ENCODE assay signal across 8 mouse cellular contexts in the genomic region with DNA sequence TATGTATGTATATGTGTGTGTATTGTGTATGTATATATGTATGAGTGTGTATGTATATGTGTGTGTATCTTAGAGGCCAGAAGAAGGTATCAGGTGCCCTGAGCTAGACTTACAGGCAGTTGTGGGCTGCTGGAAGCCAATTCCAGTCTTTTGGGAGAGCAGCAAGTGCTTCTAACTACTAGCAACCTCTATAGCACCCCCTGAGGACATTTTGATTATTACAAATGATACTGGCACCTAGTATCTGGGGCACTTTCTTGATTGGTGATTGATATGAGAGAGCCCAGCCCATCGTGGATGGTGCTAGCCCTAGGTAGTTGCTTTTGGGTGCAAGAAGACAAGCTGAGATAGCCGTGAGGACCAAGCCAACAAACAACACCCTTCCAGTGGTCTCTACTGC.
A peak's percentile ranks its signal among the peaks of the same experiment; 100 is the strongest.
DNase-seq lines count a peak whose midpoint lies in the region; ATAC-seq and TF ChIP-seq lines count a peak whose summit lies in the region.
"Had no signal": no experiment of that assay in that cellular context is flagged by ENCODE, and none has a peak within 500 bp of the region (broad histone marks: within the 10 kb centered on the region; RNA-seq: fewer than 3 reads in every experiment).

No protein-coding gene starts in this region.

- WGBS in heart, postnatal 0 days, result 59% methylated on average over 2 of the region's 2 CpGs
- WGBS in midbrain, postnatal 0 days, result 61% methylated on average over 2 of the region's 2 CpGs
- WGBS in midbrain, embryonic 15.5 days, result 64% methylated on average over 2 of the region's 2 CpGs

- no peak overlapping the region for H3K9ac ChIP-seq in heart, postnatal 0 days (replicated peaks; ENCODE audit: low read depth, low read length)
- H3K9ac ChIP-seq in midbrain, postnatal 0 days (replicated peaks; ENCODE audit: low read length, poor library complexity, severe bottlenecking), result no peak overlapping the region
- no peak overlapping the region for H3K9ac ChIP-seq in midbrain, embryonic 15.5 days

- ATAC-seq in heart, postnatal 0 days (ENCODE audit: insufficient read depth, low read depth), result no peak
- no peak for ATAC-seq in midbrain, postnatal 0 days (ENCODE audit: low FRiP score)
- ATAC-seq in midbrain, embryonic 15.5 days (replicated peaks), result no peak

- H3K9me3 ChIP-seq in heart, postnatal 0 days (replicated peaks; ENCODE audit: control insufficient read depth, low read length), result no peaks in the 10 kb centered on the region
- no peaks in the 10 kb centered on the region for H3K9me3 ChIP-seq in midbrain, postnatal 0 days (ENCODE audit: low read length)
- no peaks in the 10 kb centered on the region for H3K9me3 ChIP-seq in midbrain, embryonic 15.5 days

- peaks cover 67% of the 10 kb centered on the region for H3K36me3 ChIP-seq in heart, postnatal 0 days (replicated peaks; ENCODE audit: control insufficient read depth, insufficient read depth, low read length)
- no peaks in the 10 kb centered on the region for H3K36me3 ChIP-seq in midbrain, postnatal 0 days (ENCODE audit: insufficient read depth, low read length)
- H3K36me3 ChIP-seq in midbrain, embryonic 15.5 days (replicated peaks), result no peaks in the 10 kb centered on the region
- no peaks in the 10 kb centered on the region for H3K36me3 ChIP-seq in splenic B cell, adult 2 months (ENCODE audit: control insufficient read depth, insufficient read depth, low read length, poor library complexity, severe bottlenecking)

- H3K4me2 ChIP-seq in heart, postnatal 0 days (ENCODE audit: low read depth, low read length), result no peak overlapping the region
- H3K4me2 ChIP-seq in midbrain, postnatal 0 days (ENCODE audit: low read depth, low read length, poor library complexity, severe bottlenecking), result no peak overlapping the region
- H3K4me2 ChIP-seq in midbrain, embryonic 15.5 days, result no peak overlapping the region

- H3K4me1 ChIP-seq in heart, postnatal 0 days (ENCODE audit: control insufficient read depth, insufficient read depth), result peaks cover 61% of the 10 kb centered on the region
- H3K4me1 ChIP-seq in midbrain, postnatal 0 days (ENCODE audit: insufficient read depth, low read length), result no peaks in the 10 kb centered on the region
- no peaks in the 10 kb centered on the region for H3K4me1 ChIP-seq in midbrain, embryonic 15.5 days

- H3K27ac ChIP-seq in heart, postnatal 0 days (ENCODE audit: low read depth), result peak overlapping the region; percentile 57
- no peak overlapping the region for H3K27ac ChIP-seq in midbrain, postnatal 0 days (ENCODE audit: low read depth, low read length)
- no peak overlapping the region for H3K27ac ChIP-seq in midbrain, embryonic 15.5 days

- peak; percentile 30 for TF ChIP-seq CTCF in heart, postnatal 0 days (IDR thresholded peaks at IDR 0.05; ENCODE audit: low read depth)
- TF ChIP-seq CTCF in midbrain, postnatal 0 days (IDR thresholded peaks at IDR 0.05), result peak; percentile 26; the same call in 1 of the 2 replicates
- no peak for TF ChIP-seq CTCF in brain, embryonic 14.5 days (IDR thresholded peaks at IDR 0.05; ENCODE audit: borderline replicate concordance, extremely low read depth, insufficient read depth, insufficient read length)

- intact Hi-C loops in heart, postnatal 36 days (cut with DNase I), result loop anchor here (5.0 to 10.0 kb wide), 2 partner anchors 85 to 103 kb away; no protein-coding TSS in a partner anchor

- H3K4me3 ChIP-seq in heart, postnatal 0 days (ENCODE audit: low read depth, low read length), result no peak overlapping the region
- no peak overlapping the region for H3K4me3 ChIP-seq in midbrain, postnatal 0 days (ENCODE audit: low read depth, low read length)
- no peak overlapping the region for H3K4me3 ChIP-seq in midbrain, embryonic 15.5 days
- H3K4me3 ChIP-seq: myocyte had no signal

- TF ChIP-seq EP300 in heart, postnatal 0 days (IDR thresholded peaks at IDR 0.05; ENCODE audit: low read depth), result no peak

- DNase-seq in heart, postnatal 0 days (ENCODE audit: low spot score), result no peak
- DNase-seq in heart, postnatal 36 days, result no peak
- peak; percentile 39 for DNase-seq in midbrain, postnatal 0 days (ENCODE audit: low spot score)
- DNase-seq in brain, embryonic 14.5 days (ENCODE audit: low read depth), result peak; percentile 24
- peak; percentile 54 for DNase-seq in splenic B cell, adult 2 months (ENCODE audit: low read depth, low spot score)
- no peak for DNase-seq in adrenal gland, adult 2 months

- no peak for TF ChIP-seq POLR2A in brain, embryonic 14.5 days (IDR thresholded peaks at IDR 0.05; ENCODE audit: borderline replicate concordance, extremely low read depth, insufficient read depth, insufficient read length, poor library complexity, severe bottlenecking)

- H3K27me3 ChIP-seq in heart, postnatal 0 days (ENCODE audit: control insufficient read depth, insufficient read depth, low read length), result no peaks in the 10 kb centered on the region
- H3K27me3 ChIP-seq in midbrain, postnatal 0 days (ENCODE audit: insufficient read depth, low read length), result no peaks in the 10 kb centered on the region
- H3K27me3 ChIP-seq in midbrain, embryonic 15.5 days (replicated peaks), result no peaks in the 10 kb centered on the region
- H3K27me3 ChIP-seq in splenic B cell, adult 2 months (ENCODE audit: control insufficient read depth, insufficient read depth, low read length, poor library complexity, severe bottlenecking), result no peaks in the 10 kb centered on the region

Comparison
In these comparisons a context has a peak if more than half of its experiments do, and no peak if none do; other contexts are left out.
1. DNase-seq: peak in midbrain, postnatal 0 days (single experiment), brain, embryonic 14.5 days (single experiment) and splenic B cell, adult 2 months (single experiment); none in heart, postnatal 0 days (single experiment), heart, postnatal 36 days (0 of 2) and adrenal gland, adult 2 months (single experiment).